Mouse (Mus musculus): ENCODE results near the gene Pgp. TPM values are rescaled to one million over a fixed set of nuclear protein-coding genes. Genes with fewer than 3 reads are reported as not detected.
A peak's percentile ranks its signal among the peaks of the same experiment; 100 is the strongest.

The Pgp gene
- total and polyA plus RNA-seq, 3 experiments, result 19.3 to 55.0 TPM; not detected in 1

GRCm38 (mm10) chr17:24477985-24478600 is 7.9 kb downstream of the Pgp start:
- peak; percentile 34 for DNase-seq (ENCODE audit: low read depth, low spot score)

DNA sequence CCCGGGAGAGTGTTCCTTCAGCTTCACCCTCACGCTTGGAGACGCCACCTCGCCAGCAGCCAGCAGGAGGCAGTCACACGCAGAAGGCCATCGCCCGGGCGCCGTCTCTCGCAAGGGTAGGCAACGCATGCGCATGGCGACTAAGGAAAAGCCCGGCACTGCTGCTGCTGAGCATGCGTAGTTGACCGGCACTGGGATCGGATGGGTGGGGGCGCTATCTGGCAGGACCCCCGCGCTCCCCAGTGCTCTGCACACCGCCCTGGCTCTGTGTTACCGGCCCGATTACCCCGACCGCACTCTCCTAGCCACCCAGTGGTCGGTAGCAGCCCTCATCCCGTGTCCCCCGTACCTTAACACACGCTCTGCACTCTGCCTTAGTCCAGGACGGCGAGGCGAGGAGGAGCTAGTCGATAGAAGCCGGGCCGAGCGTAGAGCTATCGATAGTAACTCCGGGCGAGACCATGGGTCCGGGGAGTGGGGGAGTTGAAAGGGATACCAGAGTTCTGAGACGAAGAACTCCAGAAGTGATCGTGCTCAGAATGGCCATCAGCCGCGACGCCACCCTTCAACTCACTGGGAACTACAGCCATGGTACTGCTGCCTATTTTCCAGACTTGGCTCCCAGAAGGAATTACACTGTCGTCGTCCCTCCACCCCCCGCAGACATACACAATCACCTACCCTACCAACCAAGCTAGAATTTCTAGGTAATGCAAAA is 8.6 kb downstream of the Pgp start, which contains the start of gene Mlst8:
TSS of gene Mlst8 (minus strand) at position 416 of the 718 bp plus-strand sequence.
- peak within 1 kb of the TSS; percentile 77 to 80 for H3K4me3 ChIP-seq (ENCODE audit: control insufficient read depth in 1 of 2, insufficient read depth in 1 of 2, low read depth in 2 of 2, low read length in 2 of 2)
- peaks cover 7% of the 10 kb centered on the region for H3K79me2 ChIP-seq (ENCODE audit: control insufficient read depth, insufficient read depth, low read length, poor library complexity)
- H3K9me3 ChIP-seq (replicated peaks; ENCODE audit: insufficient read depth, low read length), result no peaks in the 10 kb centered on the region
- peaks cover 0 to 8% of the 10 kb centered on the region in 2 experiments; a peak in 2 of 4 replicates for H3K36me3 ChIP-seq (ENCODE audit: control insufficient read depth in 1 of 2, insufficient read depth in 2 of 2, low read length in 2 of 2)
- peaks cover 0 to 13% of the 10 kb centered on the region in 2 experiments; a peak in 3 of 4 replicates for H3K4me1 ChIP-seq (ENCODE audit: control insufficient read depth in 1 of 2, insufficient read depth in 2 of 2, low read length in 2 of 2)
- H3K27me3 ChIP-seq (ENCODE audit: control insufficient read depth in 1 of 2, insufficient read depth in 2 of 2, low read length in 2 of 2), result no peaks in the 10 kb centered on the region
- peak; percentile 98 for DNase-seq (ENCODE audit: low read depth, low spot score)
- H3K27ac ChIP-seq (ENCODE audit: control insufficient read depth, low read depth, low read length), result peak within 1 kb of the TSS; percentile 90
- H3K9ac ChIP-seq (ENCODE audit: control insufficient read depth, low read depth, low read length, poor library complexity, severe bottlenecking), result peak within 1 kb of the TSS; percentile 95
- TF ChIP-seq USF2 (IDR thresholded peaks at IDR 0.05; ENCODE audit: borderline replicate concordance in 1 of 2, insufficient read depth in 1 of 2, low read depth in 1 of 2, low read length in 2 of 2), result no peak
- no peak; the same call in 1 of the 2 replicates for TF ChIP-seq USF1 (IDR thresholded peaks at IDR 0.05; ENCODE audit: low read depth, low read length)
- 0 out of 2 replicates have a peak, but pooled peaks have one; percentile 41 for TF ChIP-seq UBTF (IDR thresholded peaks at IDR 0.05; ENCODE audit: borderline replicate concordance, insufficient read depth, low read depth, low read length)
- peak; percentile 99 for TF ChIP-seq CHD1 (IDR thresholded peaks at IDR 0.05; ENCODE audit: low read depth, low read length)
- peak; percentile 71 for TF ChIP-seq MAX (IDR thresholded peaks at IDR 0.05; ENCODE audit: low read length)
- peak; percentile 91 to 95 for TF ChIP-seq POLR2A (IDR thresholded peaks at IDR 0.05; ENCODE audit: control insufficient read depth in 1 of 2, insufficient read depth in 1 of 2, low read depth in 1 of 2, low read length in 2 of 2, poor library complexity in 1 of 2)
- TF ChIP-seq MYB (IDR thresholded peaks at IDR 0.05; ENCODE audit: low read depth, low read length), result no peak
- TF ChIP-seq GATA1 (IDR thresholded peaks at IDR 0.05; ENCODE audit: low read depth, low read length), result 0 out of 2 replicates have a peak, but pooled peaks have one; percentile 24
- TF ChIP-seq CTCF (IDR thresholded peaks at IDR 0.05 in 2 of 3, conservative IDR thresholded peaks at IDR 0.05 in 1 of 3; ENCODE audit: control insufficient read depth in 1 of 3, insufficient read depth in 1 of 3, low read depth in 2 of 3, low read length in 3 of 3, poor library complexity in 1 of 3, severe bottlenecking in 1 of 3), result peak; percentile 74 to 96 (median 81)
- 0 out of 2 replicates have a peak, but pooled peaks have one; percentile 35 for TF ChIP-seq MYC (IDR thresholded peaks at IDR 0.05; ENCODE audit: low read depth, low read length)
- TF ChIP-seq MXI1 (IDR thresholded peaks at IDR 0.05; ENCODE audit: low read depth, low read length), result peak; percentile 89
- no peak; the same call in 1 of the 2 replicates for TF ChIP-seq RCOR1 (IDR thresholded peaks at IDR 0.05; ENCODE audit: low read depth, low read length)
- peak; percentile 64 for TF ChIP-seq TCF12 (IDR thresholded peaks at IDR 0.05; ENCODE audit: low read depth, low read length)
- TF ChIP-seq POLR2AphosphoS5 (IDR thresholded peaks at IDR 0.05; ENCODE audit: borderline replicate concordance, low read depth, low read length), result no peak
- TF ChIP-seq KAT2A (conservative IDR thresholded peaks at IDR 0.05; ENCODE audit: low read depth, low read length), result no peak; the same call in 1 of the 2 replicates
- TF ChIP-seq RAD21 (IDR thresholded peaks at IDR 0.05; ENCODE audit: low read depth, low read length), result peak; percentile 38
- TF ChIP-seq ETS1 (IDR thresholded peaks at IDR 0.05; ENCODE audit: low read depth, low read length), result 0 out of 2 replicates have a peak, but pooled peaks have one; percentile 31
- TF ChIP-seq JUND (IDR thresholded peaks at IDR 0.05; ENCODE audit: low read depth, low read length), result no peak
- TF ChIP-seq POLR2AphosphoS2 (IDR thresholded peaks at IDR 0.05; ENCODE audit: low read length), result peak; percentile 97
- TF ChIP-seq SIN3A (IDR thresholded peaks at IDR 0.05; ENCODE audit: low read length), result peak; percentile 89
- TF ChIP-seq NRF1 (IDR thresholded peaks at IDR 0.05; ENCODE audit: insufficient read depth, low read depth, low read length, poor library complexity, severe bottlenecking), result peak; percentile 97
- TF ChIP-seq EP300 (IDR thresholded peaks at IDR 0.05; ENCODE audit: low read depth in 1 of 2, low read length in 2 of 2), result peak in 1 of 2 experiments; percentile 30; a peak in 1 of 4 replicates
- no peak for TF ChIP-seq ZC3H11A (IDR thresholded peaks at IDR 0.05; ENCODE audit: low read depth, low read length)

More at GRCm38 (mm10) chr17:24477985-24478600, 7.9 kb downstream of the Pgp start:
- H3K4me1 ChIP-seq (ENCODE audit: control insufficient read depth in 1 of 2, insufficient read depth in 2 of 2, low read length in 2 of 2), result peaks cover 0 to 13% of the 10 kb centered on the region in 2 experiments; a peak in 3 of 4 replicates
- TF ChIP-seq NRF1 (IDR thresholded peaks at IDR 0.05; ENCODE audit: insufficient read depth, low read depth, low read length, poor library complexity, severe bottlenecking), result no peak
- TF ChIP-seq POLR2A (IDR thresholded peaks at IDR 0.05; ENCODE audit: control insufficient read depth in 1 of 2, insufficient read depth in 1 of 2, low read depth in 1 of 2, low read length in 2 of 2, poor library complexity in 1 of 2), result no peak
- no peak for TF ChIP-seq TAL1 (IDR thresholded peaks at IDR 0.05; ENCODE audit: low read length)
- TF ChIP-seq TBP (IDR thresholded peaks at IDR 0.05; ENCODE audit: low read depth, low read length), result no peak
- TF ChIP-seq GABPA (IDR thresholded peaks at IDR 0.05; ENCODE audit: low read depth, low read length), result no peak
- no peak for TF ChIP-seq GATA1 (IDR thresholded peaks at IDR 0.05; ENCODE audit: low read depth, low read length)
- no peak for TF ChIP-seq KAT2A (conservative IDR thresholded peaks at IDR 0.05; ENCODE audit: low read depth, low read length)
- no peak for TF ChIP-seq POLR2AphosphoS5 (IDR thresholded peaks at IDR 0.05; ENCODE audit: borderline replicate concordance, low read depth, low read length)
- no peak for TF ChIP-seq ZMIZ1 (IDR thresholded peaks at IDR 0.05; ENCODE audit: low read depth, low read length)
- no peak for TF ChIP-seq POLR2AphosphoS2 (IDR thresholded peaks at IDR 0.05; ENCODE audit: low read length)
- TF ChIP-seq ELF1 (IDR thresholded peaks at IDR 0.05; ENCODE audit: low read depth, low read length), result no peak
- no peak for TF ChIP-seq MAZ (IDR thresholded peaks at IDR 0.05; ENCODE audit: low read depth, low read length)
- no peak for TF ChIP-seq TCF12 (IDR thresholded peaks at IDR 0.05; ENCODE audit: low read depth, low read length)
- TF ChIP-seq ZC3H11A (IDR thresholded peaks at IDR 0.05; ENCODE audit: low read depth, low read length), result no peak
- no peak for TF ChIP-seq CHD1 (IDR thresholded peaks at IDR 0.05; ENCODE audit: low read depth, low read length)
- H3K4me3 ChIP-seq (ENCODE audit: control insufficient read depth in 1 of 2, insufficient read depth in 1 of 2, low read depth in 2 of 2, low read length in 2 of 2), result peak overlapping the region; percentile 53 to 77
- peaks cover 0 to 8% of the 10 kb centered on the region in 2 experiments; a peak in 2 of 4 replicates for H3K36me3 ChIP-seq (ENCODE audit: control insufficient read depth in 1 of 2, insufficient read depth in 2 of 2, low read length in 2 of 2)
- no peaks in the 10 kb centered on the region for H3K27me3 ChIP-seq (ENCODE audit: control insufficient read depth in 1 of 2, insufficient read depth in 2 of 2, low read length in 2 of 2)
- no peak overlapping the region for H3K27ac ChIP-seq (ENCODE audit: control insufficient read depth, low read depth, low read length)
- no peaks in the 10 kb centered on the region for H3K9me3 ChIP-seq (replicated peaks; ENCODE audit: insufficient read depth, low read length)
- peaks cover 7% of the 10 kb centered on the region for H3K79me2 ChIP-seq (ENCODE audit: control insufficient read depth, insufficient read depth, low read length, poor library complexity)
- peak overlapping the region; percentile 56 for H3K9ac ChIP-seq (ENCODE audit: control insufficient read depth, low read depth, low read length, poor library complexity, severe bottlenecking)

Measured in MEL (cell line).